Mouse (Mus musculus): ENCODE measurements at regions not wholly inside any gene's neighbourhood (a gene's known extent, or its start where the extent isn't known, plus 50 kb on each side); places are given as distances from the start of the nearest gene placed in this dataset.

GRCm38 (mm10) chr2:75087164-75087563 is 261.6 kb downstream of the Mtx2 start:
- TF ChIP-seq POLR2A (IDR thresholded peaks at IDR 0.05; ENCODE audit: control insufficient read depth in 1 of 2, insufficient read depth in 1 of 2, low read depth in 1 of 2, low read length in 2 of 2, poor library complexity in 1 of 2) = no peak
- no peak for TF ChIP-seq EP300 (IDR thresholded peaks at IDR 0.05; ENCODE audit: low read depth in 1 of 2, low read length in 2 of 2)
- no peak for TF ChIP-seq CTCF (IDR thresholded peaks at IDR 0.05 in 2 of 3, conservative IDR thresholded peaks at IDR 0.05 in 1 of 3; ENCODE audit: control insufficient read depth in 1 of 3, insufficient read depth in 1 of 3, low read depth in 2 of 3, low read length in 3 of 3, poor library complexity in 1 of 3, severe bottlenecking in 1 of 3)
- TF ChIP-seq ZMIZ1 (IDR thresholded peaks at IDR 0.05; ENCODE audit: low read depth, low read length) = no peak
- no peak for TF ChIP-seq ZC3H11A (IDR thresholded peaks at IDR 0.05; ENCODE audit: low read depth, low read length)

Data from MEL (cell line).